Mouse (Mus musculus) erythroid progenitor cell, adult 5-6 weeks (primary cell): ENCODE measurements around the gene Cpm. TPM values are rescaled to one million over a fixed set of nuclear protein-coding genes. Genes with fewer than 3 reads are reported as not detected.
"Not testable (repeated sequence)": the region's sequence is repeated elsewhere in the genome, so short reads cannot be mapped to it uniquely, and the experiment has no call there.

Experiments used
- ATAC-seq: replicated peaks from 2 replicates; pipeline ENCODE4 v1.8.0; 2016; ENCODE audit warnings: moderate number of reproducible peaks, mild to moderate bottlenecking, moderate TSS enrichment, inconsistent platforms; ENCODE audit not compliant: poor library complexity, low FRiP score, severe bottlenecking
- total RNA-seq, 2 experiments: library from RNA; stranded (forward) in 1 of 2; stranded (reverse) in 1 of 2; fragments of 150-400 nt in 1 of 2; fragments of 186-747, 209-891 nt in 1 of 2; gene quantifications; 2 replicates each; pipeline versions ENCODE4 v1.2.3 to v1.2.4; 2015 to 2017; ENCODE audit warnings: low replicate concordance in 2 of 2

Gene Cpm
- total RNA-seq, 2 experiments from 2014 or later: 5.4 to 9.6 TPM

- ATAC-seq: no peak
Observed at GRCm38 (mm10) chr10:117592306-117593040, 36.8 kb upstream of the Cpm start.

GRCm38 (mm10) chr10:117593041-117593570 is 36.2 kb upstream of the Cpm start:
- no peak for ATAC-seq

DNA sequence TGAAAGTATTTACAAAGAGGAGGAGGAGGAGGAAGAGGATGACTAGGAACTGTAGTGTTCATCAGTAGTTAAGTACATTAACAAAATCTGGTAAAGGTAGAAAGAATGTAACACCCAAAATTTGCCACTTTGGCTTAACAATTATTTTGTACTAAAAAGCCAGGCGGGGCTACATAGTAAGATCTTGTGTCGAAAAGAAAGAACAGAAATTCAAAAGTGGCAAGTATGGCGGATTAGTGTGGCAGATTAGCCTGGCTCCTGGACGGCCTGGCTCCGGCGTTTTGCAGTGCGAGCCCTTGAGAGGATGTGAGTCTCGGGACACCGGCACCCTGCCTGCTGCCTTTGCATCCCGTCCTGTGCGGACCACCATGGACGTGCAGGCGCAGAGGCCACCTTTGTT is 35.4 kb upstream of the Cpm start:
- ATAC-seq: no peak

- ATAC-seq: no peak
Observed at GRCm38 (mm10) chr10:117594291-117594850, 34.9 kb upstream of the Cpm start.

DNA sequence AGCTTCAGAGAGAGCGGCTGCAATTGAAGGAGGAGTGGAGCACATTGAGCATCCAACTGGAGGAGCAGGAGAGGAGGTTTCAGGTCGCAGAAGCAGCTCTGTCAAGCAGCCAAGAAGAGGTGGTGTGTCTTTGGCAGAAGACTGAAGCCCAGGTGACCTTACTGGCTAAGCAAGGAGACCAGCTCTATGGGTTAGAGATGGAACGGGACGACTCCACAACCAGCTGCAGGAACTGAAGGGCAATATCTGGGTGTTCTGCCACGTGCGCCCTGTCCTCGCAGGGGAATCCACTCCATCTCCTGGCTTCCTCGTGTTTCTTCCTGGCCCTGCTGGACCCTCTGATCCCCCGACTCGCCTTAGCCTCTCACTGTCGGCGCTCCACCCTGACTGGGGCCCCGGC is 34.4 kb upstream of the Cpm start:
- no peak for ATAC-seq

- ATAC-seq: no peak
Observed at GRCm38 (mm10) chr10:117595442-117596164, 33.7 kb upstream of the Cpm start.

DNA sequence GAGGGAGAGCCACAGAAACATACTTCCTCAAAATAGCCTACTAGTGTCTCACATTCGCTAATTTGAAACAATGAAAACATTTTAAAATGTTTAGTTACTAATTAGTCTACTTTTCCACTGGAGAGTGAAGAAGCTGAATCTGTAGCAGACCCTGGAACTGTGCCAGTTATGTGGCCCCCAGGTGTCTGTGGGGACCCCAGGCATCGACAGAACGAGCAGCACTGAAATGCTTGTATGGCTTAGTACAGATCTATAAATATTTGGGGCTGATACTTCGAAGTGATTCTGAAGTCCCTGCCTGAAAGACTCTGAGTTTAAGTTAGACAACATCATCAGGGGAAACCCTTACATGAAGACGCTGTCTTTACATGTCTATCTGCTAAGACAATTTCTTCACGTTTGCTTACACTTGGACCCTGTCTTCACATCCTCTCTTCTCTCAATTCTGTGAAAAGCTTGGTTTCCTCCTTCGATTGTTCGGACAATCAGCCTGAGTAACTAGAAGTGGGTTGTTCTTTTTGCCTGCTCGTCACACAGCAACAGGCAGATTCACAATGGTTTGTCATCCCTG is 33.0 kb upstream of the Cpm start:
- no peak for ATAC-seq

GRCm38 (mm10) chr10:117596771-117597324 is 32.5 kb upstream of the Cpm start:
- no peak for ATAC-seq

- ATAC-seq: not testable (repeated sequence)
Observed at GRCm38 (mm10) chr10:117597371-117598265, 31.7 kb upstream of the Cpm start.

DNA sequence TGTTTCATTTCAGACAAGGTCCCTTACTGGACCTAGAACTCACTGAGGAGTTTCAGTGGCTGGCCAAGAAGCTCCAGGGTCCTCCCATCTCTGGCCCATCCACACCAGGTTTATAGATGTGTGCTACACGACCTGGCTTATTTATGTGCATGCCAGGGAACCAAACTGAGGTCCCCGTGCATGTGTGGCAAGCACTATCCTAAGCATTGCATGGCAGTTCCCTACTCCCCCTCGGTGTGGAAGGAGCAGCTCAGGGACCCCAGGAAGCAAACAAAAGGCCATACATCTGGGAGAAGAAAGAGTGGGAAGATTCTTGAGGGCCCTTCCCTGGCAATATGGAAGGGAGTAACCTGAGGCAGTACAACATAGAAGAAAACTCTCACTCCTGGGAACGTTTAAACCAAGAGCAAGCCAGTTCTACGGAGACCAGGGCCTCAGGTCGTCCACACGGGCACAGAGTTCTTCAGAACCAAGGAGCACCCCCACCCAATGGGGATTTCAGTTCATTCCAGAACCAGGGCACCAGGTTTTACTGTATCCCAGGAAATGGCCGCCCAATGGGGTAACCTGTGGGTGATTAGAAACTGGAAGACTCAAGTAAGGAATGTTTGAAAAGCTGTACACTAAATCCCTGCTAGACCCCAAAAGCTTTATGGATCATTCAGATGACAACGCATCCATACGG is 30.9 kb upstream of the Cpm start:
- ATAC-seq: no peak

DNA sequence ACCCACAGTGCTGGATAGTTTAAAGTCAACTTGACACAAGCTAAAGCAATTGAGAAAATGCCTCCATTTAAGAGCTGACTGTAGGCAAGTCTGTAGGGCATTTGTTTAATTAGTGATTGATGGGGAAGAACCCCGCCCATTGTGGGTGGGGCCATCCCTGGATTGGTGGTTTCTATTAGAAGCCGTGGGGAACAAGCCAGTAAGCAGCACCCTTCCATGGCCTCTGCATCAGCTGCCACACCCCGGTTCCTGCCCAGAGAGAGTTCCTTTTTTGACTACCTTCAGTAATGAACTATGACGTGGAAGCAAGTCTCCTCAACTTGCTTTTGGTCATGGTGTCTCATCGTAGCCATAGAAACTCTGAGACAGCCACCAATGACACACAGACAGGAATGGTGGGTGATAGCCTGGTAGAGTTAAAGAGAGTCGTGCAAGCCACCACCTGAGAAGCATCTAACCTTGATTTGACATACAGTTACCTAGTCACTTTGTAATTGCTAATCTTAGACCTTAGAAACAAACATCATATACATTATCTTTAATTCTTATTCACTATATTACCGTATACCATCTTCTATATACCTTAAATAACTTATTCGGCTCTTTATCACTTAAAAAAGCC is 30.2 kb upstream of the Cpm start:
- ATAC-seq: not testable (repeated sequence)

- no peak for ATAC-seq
Observed at GRCm38 (mm10) chr10:117601146-117602035, 27.9 kb upstream of the Cpm start.

GRCm38 (mm10) chr10:117602325-117603129 is 26.8 kb upstream of the Cpm start:
- ATAC-seq: no peak

DNA sequence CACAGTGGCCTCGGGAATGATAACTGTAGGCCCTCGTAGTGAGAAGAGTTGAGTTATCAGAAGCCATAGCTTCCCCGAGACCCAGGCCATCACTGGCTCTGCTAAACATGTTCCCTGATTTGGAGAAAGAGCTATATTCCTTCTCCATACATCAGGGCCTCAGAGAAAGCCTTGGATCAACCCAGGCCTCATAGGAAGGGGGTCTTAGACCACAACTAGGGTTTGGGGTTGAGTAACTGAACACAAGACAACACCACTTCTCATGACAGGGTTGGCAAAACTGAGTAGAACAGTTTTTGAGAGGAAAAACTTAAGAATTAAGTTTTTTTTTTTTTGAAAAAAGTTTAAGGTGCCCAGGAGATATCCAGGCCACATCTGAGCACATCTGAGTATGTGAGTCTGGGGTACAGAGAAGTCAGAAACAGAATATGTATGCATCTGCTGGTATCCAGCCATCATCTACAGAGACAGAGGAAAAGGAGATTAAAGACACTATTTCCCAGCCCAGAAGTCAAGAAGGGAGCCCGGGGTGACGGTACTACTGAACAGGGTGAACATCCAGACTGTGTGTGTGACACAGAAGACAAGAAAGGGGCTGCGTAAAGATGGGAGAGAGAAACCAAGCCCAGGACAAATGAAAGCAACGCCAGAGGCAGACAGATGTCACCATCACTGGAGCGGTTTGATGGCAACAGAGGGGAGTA is 26.0 kb upstream of the Cpm start:
- no peak for ATAC-seq

DNA sequence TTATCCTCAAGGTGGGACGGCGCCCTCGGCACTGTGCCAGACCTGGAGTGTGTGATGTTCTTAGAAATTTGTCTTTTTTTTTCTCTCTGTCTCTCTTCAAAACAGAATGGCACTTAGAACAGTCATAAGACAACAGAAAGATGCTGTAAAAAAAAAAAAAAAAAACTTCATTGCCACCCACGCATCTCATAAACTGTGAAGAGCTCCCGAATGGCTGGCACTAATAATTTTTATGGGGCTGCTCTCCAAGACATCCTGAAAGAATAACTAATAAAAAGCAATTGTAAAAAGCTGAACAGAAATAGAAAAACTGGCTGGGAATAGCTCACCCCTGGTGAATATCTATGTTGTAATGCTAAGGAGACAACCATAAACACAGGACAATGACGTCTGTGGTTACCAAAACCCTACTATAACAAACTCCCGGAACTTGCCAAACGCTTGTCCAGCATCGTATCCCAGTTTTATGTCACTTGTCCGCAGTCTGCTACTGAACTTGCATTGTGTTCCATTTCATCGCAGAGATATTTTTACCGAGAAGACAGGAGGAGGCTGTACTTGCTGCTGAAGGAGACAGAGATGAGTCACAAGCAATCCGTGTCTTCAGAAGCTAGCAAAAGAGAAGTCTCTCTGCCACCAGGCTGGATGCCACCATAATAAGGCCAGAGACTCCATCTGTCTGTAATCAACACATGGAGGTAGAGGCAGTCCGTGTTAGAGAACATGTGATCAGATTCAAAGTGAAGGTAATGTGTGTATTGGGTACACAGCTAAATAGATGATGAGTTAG is 25.3 kb upstream of the Cpm start:
- no peak for ATAC-seq
